Mouse (Mus musculus): ENCODE results near the gene Wipi1. TPM values are rescaled to one million over a fixed set of nuclear protein-coding genes. Genes with fewer than 3 reads are reported as not detected.
A peak's percentile ranks its signal among the peaks of the same experiment; 100 is the strongest.

The Wipi1 gene
- polyA plus RNA-seq, 1 experiment from 2014 or later = 23.3 TPM

- Histone ChIP-seq H3K9ac (ENCODE audit: low read length) (no peak overlapping the region), H3K36me3 (ENCODE audit: control insufficient read depth, insufficient read depth, low read length) (peaks cover 4% of the 10 kb centered on the region; the same call in 1 of the 2 replicates), H3K4me3 (ENCODE audit: low read depth, low read length) (no peak overlapping the region), H3K27me3 (ENCODE audit: control insufficient read depth, insufficient read depth, low read length) (no peaks in the 10 kb centered on the region), H3K9me3 (ENCODE audit: control insufficient read depth, low read length) (no peaks in the 10 kb centered on the region), H3K4me1 (ENCODE audit: control insufficient read depth, insufficient read depth, low read length) (peaks cover 12% of the 10 kb centered on the region; the same call in 1 of the 2 replicates), H3K4me2 (ENCODE audit: low read depth, severe bottlenecking) (no peak overlapping the region), H3K27ac (replicated peaks; ENCODE audit: low read depth, low read length) (peak overlapping the region; percentile 81)
- ATAC-seq (ENCODE audit: insufficient number of reproducible peaks, low FRiP score, low TSS enrichment, low read depth) (peak; percentile 65; the same call in 1 of the 2 replicates), DNase-seq (ENCODE audit: low spot score) (peak; percentile 79)
- 20% methylated on average over 6 of the region's 6 CpGs for whole genome bisulfite sequencing
These were observed 18.4 kb downstream of the Wipi1 start for GRCm38 (mm10) chr11:109593200-109593981.

- H3K36me3 ChIP-seq (ENCODE audit: control insufficient read depth, insufficient read depth, low read length) = peaks cover 4% of the 10 kb centered on the region; the same call in 1 of the 2 replicates
- no peak overlapping the region for H3K4me3 ChIP-seq (ENCODE audit: low read depth, low read length)
- no peak overlapping the region for H3K4me2 ChIP-seq (ENCODE audit: low read depth, severe bottlenecking)
- ATAC-seq (ENCODE audit: insufficient number of reproducible peaks, low FRiP score, low TSS enrichment, low read depth) (no peak), DNase-seq (ENCODE audit: low spot score) (no peak)
- no peak overlapping the region for H3K9ac ChIP-seq (ENCODE audit: low read length)
- peaks cover 12% of the 10 kb centered on the region; the same call in 1 of the 2 replicates for H3K4me1 ChIP-seq (ENCODE audit: control insufficient read depth, insufficient read depth, low read length)
- no peak overlapping the region for H3K27ac ChIP-seq (replicated peaks; ENCODE audit: low read depth, low read length)
- no peaks in the 10 kb centered on the region for H3K9me3 ChIP-seq (ENCODE audit: control insufficient read depth, low read length)
- no peaks in the 10 kb centered on the region for H3K27me3 ChIP-seq (ENCODE audit: control insufficient read depth, insufficient read depth, low read length)
- whole genome bisulfite sequencing = 81% methylated on average over 4 of the region's 4 CpGs
These were observed 20.3 kb downstream of the Wipi1 start for GRCm38 (mm10) chr11:109591511-109591910.

DNA sequence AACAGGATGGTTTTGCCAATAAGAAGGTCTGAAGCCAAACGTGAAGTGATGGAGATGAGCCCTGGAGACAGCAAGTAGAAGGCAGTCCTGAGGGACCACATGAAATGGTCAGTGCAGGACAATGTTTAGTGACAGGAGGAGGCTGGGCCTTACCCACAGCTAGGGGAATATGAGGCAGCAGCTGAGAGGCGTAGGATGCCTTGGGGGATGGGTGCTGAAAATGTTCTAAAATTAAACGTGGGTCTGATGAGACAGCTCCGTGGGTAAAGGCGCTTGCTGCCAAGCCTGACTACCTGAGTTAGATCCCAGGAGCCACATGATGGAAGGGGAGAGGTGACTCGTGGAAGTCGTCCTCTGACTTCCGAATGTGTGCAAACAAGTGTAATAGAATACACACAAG, 21.8 kb downstream of the Wipi1 start:
- no peak for ATAC-seq (ENCODE audit: insufficient number of reproducible peaks, low FRiP score, low TSS enrichment, low read depth)

GRCm38 (mm10) chr11:109587638-109588374, 24.0 kb downstream of the Wipi1 start:
- H3K27me3 ChIP-seq (ENCODE audit: control insufficient read depth, insufficient read depth, low read length) = no peaks in the 10 kb centered on the region
- ATAC-seq (ENCODE audit: insufficient number of reproducible peaks, low FRiP score, low TSS enrichment, low read depth) (no peak), DNase-seq (ENCODE audit: low spot score) (no peak)
- 69% methylated on average over 15 of the region's 15 CpGs for WGBS
- peaks cover 2% of the 10 kb centered on the region; the same call in 1 of the 2 replicates for H3K4me1 ChIP-seq (ENCODE audit: control insufficient read depth, insufficient read depth, low read length)
- no peak overlapping the region for H3K9ac ChIP-seq (ENCODE audit: low read length)
- no peak overlapping the region for H3K4me2 ChIP-seq (ENCODE audit: low read depth, severe bottlenecking)
- no peak overlapping the region for H3K27ac ChIP-seq (replicated peaks; ENCODE audit: low read depth, low read length)
- H3K9me3 ChIP-seq (ENCODE audit: control insufficient read depth, low read length) = no peaks in the 10 kb centered on the region
- no peak overlapping the region for H3K4me3 ChIP-seq (ENCODE audit: low read depth, low read length)
- H3K36me3 ChIP-seq (ENCODE audit: control insufficient read depth, insufficient read depth, low read length) = no peaks in the 10 kb centered on the region

More for the DNA sequence above, 21.8 kb downstream of the Wipi1 start:
- H3K36me3 ChIP-seq (ENCODE audit: control insufficient read depth, insufficient read depth, low read length) = peaks cover 3% of the 10 kb centered on the region; the same call in 1 of the 2 replicates
- no peak overlapping the region for H3K9ac ChIP-seq (ENCODE audit: low read length)
- no peak overlapping the region for H3K4me3 ChIP-seq (ENCODE audit: low read depth, low read length)
- no peak overlapping the region for H3K4me2 ChIP-seq (ENCODE audit: low read depth, severe bottlenecking)
- no peaks in the 10 kb centered on the region for H3K27me3 ChIP-seq (ENCODE audit: control insufficient read depth, insufficient read depth, low read length)
- H3K27ac ChIP-seq (replicated peaks; ENCODE audit: low read depth, low read length) = no peak overlapping the region
- DNase-seq (ENCODE audit: low spot score) = no peak
- H3K4me1 ChIP-seq (ENCODE audit: control insufficient read depth, insufficient read depth, low read length) = peaks cover 12% of the 10 kb centered on the region; the same call in 1 of the 2 replicates
- 86% methylated on average over 8 of the region's 8 CpGs for WGBS
- no peaks in the 10 kb centered on the region for H3K9me3 ChIP-seq (ENCODE audit: control insufficient read depth, low read length)

DNA sequence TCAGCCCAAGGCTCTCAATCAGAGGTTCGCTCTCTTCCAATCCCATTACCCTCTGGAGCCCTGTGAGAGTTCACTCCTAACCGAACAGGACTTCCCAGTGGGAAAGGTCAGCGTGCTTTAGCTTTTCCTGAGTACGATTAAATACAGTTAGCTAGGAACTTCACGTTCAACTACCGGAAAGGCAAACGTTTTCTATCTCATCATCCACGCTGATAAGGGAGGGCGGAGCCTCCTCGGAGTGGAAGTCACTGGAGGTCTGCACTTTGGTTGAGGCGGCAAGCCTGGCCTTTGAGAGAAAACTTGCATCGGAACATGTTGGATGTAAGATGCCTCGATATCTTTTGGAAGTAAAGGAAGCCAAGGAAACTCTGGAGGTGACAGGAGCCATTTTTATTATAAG, 24.7 kb downstream of the Wipi1 start:
- no peaks in the 10 kb centered on the region for H3K4me1 ChIP-seq (ENCODE audit: control insufficient read depth, insufficient read depth, low read length)
- WGBS = 68% methylated on average over 13 of the region's 13 CpGs
- no peak overlapping the region for H3K9ac ChIP-seq (ENCODE audit: low read length)
- no peak overlapping the region for H3K27ac ChIP-seq (replicated peaks; ENCODE audit: low read depth, low read length)
- H3K4me3 ChIP-seq (ENCODE audit: low read depth, low read length) = no peak overlapping the region
- no peaks in the 10 kb centered on the region for H3K9me3 ChIP-seq (ENCODE audit: control insufficient read depth, low read length)
- ATAC-seq (ENCODE audit: insufficient number of reproducible peaks, low FRiP score, low TSS enrichment, low read depth) = no peak
- no peak for DNase-seq (ENCODE audit: low spot score)
- H3K4me2 ChIP-seq (ENCODE audit: low read depth, severe bottlenecking) = no peak overlapping the region
- H3K27me3 ChIP-seq (ENCODE audit: control insufficient read depth, insufficient read depth, low read length) = no peaks in the 10 kb centered on the region
- peaks cover 2% of the 10 kb centered on the region; the same call in 1 of the 2 replicates for H3K36me3 ChIP-seq (ENCODE audit: control insufficient read depth, insufficient read depth, low read length)

- ATAC-seq (ENCODE audit: insufficient number of reproducible peaks, low FRiP score, low TSS enrichment, low read depth) = no peak
- Histone ChIP-seq H3K4me1 (ENCODE audit: control insufficient read depth, insufficient read depth, low read length) (no peaks in the 10 kb centered on the region), H3K27ac (replicated peaks; ENCODE audit: low read depth, low read length) (no peak overlapping the region), H3K36me3 (ENCODE audit: control insufficient read depth, insufficient read depth, low read length) (peaks cover 4% of the 10 kb centered on the region; the same call in 1 of the 2 replicates), H3K4me2 (ENCODE audit: low read depth, severe bottlenecking) (no peak overlapping the region), H3K4me3 (ENCODE audit: low read depth, low read length) (no peak overlapping the region), H3K9me3 (ENCODE audit: control insufficient read depth, low read length) (no peaks in the 10 kb centered on the region), H3K27me3 (ENCODE audit: control insufficient read depth, insufficient read depth, low read length) (no peaks in the 10 kb centered on the region), H3K9ac (ENCODE audit: low read length) (no peak overlapping the region)
- no peak for DNase-seq (ENCODE audit: low spot score)
- WGBS = 80% methylated on average over 2 of the region's 2 CpGs
These were observed 25.3 kb downstream of the Wipi1 start for GRCm38 (mm10) chr11:109586424-109586823.

GRCm38 (mm10) chr11:109584843-109585713, 26.7 kb downstream of the Wipi1 start:
- H3K9me3 ChIP-seq (ENCODE audit: control insufficient read depth, low read length) = no peaks in the 10 kb centered on the region
- peaks cover 4% of the 10 kb centered on the region; the same call in 1 of the 2 replicates for H3K36me3 ChIP-seq (ENCODE audit: control insufficient read depth, insufficient read depth, low read length)
- no peak overlapping the region for H3K27ac ChIP-seq (replicated peaks; ENCODE audit: low read depth, low read length)
- WGBS = 51% methylated on average over 11 of the region's 11 CpGs
- no peaks in the 10 kb centered on the region for H3K4me1 ChIP-seq (ENCODE audit: control insufficient read depth, insufficient read depth, low read length)
- H3K9ac ChIP-seq (ENCODE audit: low read length) = no peak overlapping the region
- DNase-seq (ENCODE audit: low spot score) (peak; percentile 83), ATAC-seq (ENCODE audit: insufficient number of reproducible peaks, low FRiP score, low TSS enrichment, low read depth) (no peak; the same call in 1 of the 2 replicates)
- H3K4me2 ChIP-seq (ENCODE audit: low read depth, severe bottlenecking) = no peak overlapping the region
- H3K27me3 ChIP-seq (ENCODE audit: control insufficient read depth, insufficient read depth, low read length) = no peaks in the 10 kb centered on the region
- no peak overlapping the region for H3K4me3 ChIP-seq (ENCODE audit: low read depth, low read length)

GRCm38 (mm10) chr11:109583986-109584385, 27.8 kb downstream of the Wipi1 start:
- Histone ChIP-seq H3K27ac (replicated peaks; ENCODE audit: low read depth, low read length) (no peak overlapping the region), H3K9me3 (ENCODE audit: control insufficient read depth, low read length) (no peaks in the 10 kb centered on the region), H3K4me3 (ENCODE audit: low read depth, low read length) (no peak overlapping the region), H3K9ac (ENCODE audit: low read length) (no peak overlapping the region), H3K36me3 (ENCODE audit: control insufficient read depth, insufficient read depth, low read length) (peaks cover 9% of the 10 kb centered on the region; the same call in 1 of the 2 replicates), H3K4me1 (ENCODE audit: control insufficient read depth, insufficient read depth, low read length) (no peaks in the 10 kb centered on the region), H3K27me3 (ENCODE audit: control insufficient read depth, insufficient read depth, low read length) (no peaks in the 10 kb centered on the region), H3K4me2 (ENCODE audit: low read depth, severe bottlenecking) (no peak overlapping the region)
- DNase-seq (ENCODE audit: low spot score) (no peak), ATAC-seq (ENCODE audit: insufficient number of reproducible peaks, low FRiP score, low TSS enrichment, low read depth) (no peak)
- 71% methylated on average over 14 of the region's 14 CpGs for WGBS

Data from limb, embryonic 11.5 days (tissue).